Mouse (Mus musculus) inflammation-experienced regulatory T-cells (primary cell): ENCODE results near the gene Urb1. TPM values are rescaled to one million over a fixed set of nuclear protein-coding genes. Genes with fewer than 3 reads are reported as not detected.

Source experiments
- polyA plus RNA-seq, 2 experiments: library from polyadenylated mRNA; unstranded; fragments of 100-300 nt; shearing (Covaris generic); gene quantifications; one replicate each; pipeline ENCODE4 v1.2.1; 2017

Gene Urb1
- polyA plus RNA-seq, result 10 to 100 TPM; 11.0 to 11.6 TPM

GRCm38 (mm10) chr16:90809975-90810715 lies at the start of gene Urb1:
Urb1 (minus strand) TSS chr16:90810413.

GRCm38 (mm10) chr16:90826457-90826856 lies 16.2 kb upstream of the Urb1 start, which contains the start of gene Eva1c:
Eva1c (plus strand) TSS chr16:90826719.

GRCm38 (mm10) chr16:90738092-90738956 lies 71.9 kb downstream of the Urb1 start, which contains the start of gene Mrap:
Mrap (plus strand) TSS chr16:90738207.

GRCm38 (mm10) chr16:90727233-90728115 lies 82.7 kb downstream of the Urb1 start, which contains the start of gene Mis18a:
Mis18a (minus strand) TSS chr16:90727404.

Other genes starting within 250 kb of the Urb1 start
- gene Mis18a, start 83.0 kb downstream of the Urb1 start, polyA plus RNA-seq, result 10 to 100 TPM; 50.4 to 63.3 TPM
- under 1 TPM in 1 of 2 experiments, not detected in 1; 0.20 TPM for gene Mrap, start 72.2 kb downstream of the Urb1 start, polyA plus RNA-seq
- gene Eva1c, start 16.3 kb upstream of the Urb1 start, polyA plus RNA-seq, result under 1 TPM; 0.14 to 0.80 TPM
- 10 to 100 TPM; 36.4 to 50.1 TPM for gene Cfap298, start 124.7 kb upstream of the Urb1 start, polyA plus RNA-seq
- gene Synj1, start 200.9 kb upstream of the Urb1 start, polyA plus RNA-seq, result 10 to 100 TPM; 46.8 to 53.3 TPM
- gene Paxbp1, start 234.1 kb upstream of the Urb1 start, polyA plus RNA-seq, result 100 to 1,000 TPM; 106 to 132 TPM